Mouse (Mus musculus) E14TG2a.4 (cell line): Measurements from ENCODE around the gene Atxn7l1.

Experiments used
- CTCF ChIP-seq: conservative IDR thresholded peaks from 2 replicates; pipeline ENCODE4 v1.5.1; 2014; ENCODE audit warnings: low read length
- NANOG ChIP-seq: IDR thresholded peaks from 2 replicates; pipeline ENCODE4 v1.6.1; 2014; ENCODE audit warnings: borderline replicate concordance, low read length, mixed read lengths
- POU5F1 ChIP-seq: IDR thresholded peaks from 2 replicates; pipeline ENCODE4 v1.6.1; 2014; ENCODE audit warnings: low read length, borderline replicate concordance

DNA sequence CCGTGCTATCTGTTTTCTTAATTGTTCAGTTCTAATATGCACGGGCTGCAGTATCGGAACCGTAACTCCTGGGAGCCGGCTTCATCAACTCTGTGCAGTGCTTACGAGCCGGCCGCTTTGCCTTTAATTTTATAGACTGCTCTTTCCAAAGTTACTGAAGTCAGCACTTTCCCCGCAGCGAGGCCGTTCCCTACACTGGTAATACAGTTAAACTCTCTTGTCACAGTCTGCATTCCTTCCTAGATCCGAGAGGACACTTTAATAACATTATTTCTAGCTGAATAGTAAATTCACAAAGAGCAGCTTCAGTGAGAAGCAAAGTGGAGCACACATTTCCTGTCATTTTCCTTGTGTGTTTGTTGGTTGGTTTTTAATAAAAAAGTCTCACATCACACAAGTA, 124.4 kb downstream of the Atxn7l1 start:
- no peak for TF ChIP-seq CTCF
- TF ChIP-seq NANOG = no peak
- TF ChIP-seq POU5F1 = no peak
